Mouse (Mus musculus): ENCODE data around the gene Crybb3. TPM values are rescaled to one million over a fixed set of nuclear protein-coding genes. Genes with fewer than 3 reads are reported as not detected.

Crybb3 gene
- 0.14 and 0.22 TPM in 2 replicates for polyA plus RNA-seq (2012; rRNA removed)

GRCm38 (mm10) chr5:113081439-113081838 lies at the start of gene Crybb3:
Gene Crybb3 (minus strand): TSS chr5:113081584.

GRCm38 (mm10) chr5:113070017-113070416 lies 11.4 kb downstream of the Crybb3 start, which contains the start of gene Crybb2:
Gene Crybb2 (minus strand): TSS chr5:113070117.

Other genes with a start within 250 kb of the Crybb3 start
- gene Myo18b, start 185.2 kb downstream of the Crybb3 start, polyA plus RNA-seq (2012; rRNA removed), result 0.07 and 0.12 TPM in 2 replicates
- gene Grk3, start 65.8 kb downstream of the Crybb3 start, polyA plus RNA-seq (2012; rRNA removed), result 4.1 and 5.1 TPM in 2 replicates
- gene Crybb2, start 11.5 kb downstream of the Crybb3 start, polyA plus RNA-seq (2012; rRNA removed), result not detected in 2 replicates
- gene 2900026A02Rik, start 139.7 kb upstream of the Crybb3 start, polyA plus RNA-seq (2012; rRNA removed), result 3.2 and 3.8 TPM in 2 replicates
- not detected in 2 replicates for gene Tmem211, start 145.3 kb upstream of the Crybb3 start, polyA plus RNA-seq (2012; rRNA removed)
- gene Sgsm1, start 229.2 kb upstream of the Crybb3 start, polyA plus RNA-seq (2012; rRNA removed), result 3.0 and 3.8 TPM in 2 replicates